ENCODE assay signal across 9 mouse cellular contexts in genomic region chr7:80404101-80404894, GRCm38 (mm10). TPM values are rescaled to one million over a fixed set of nuclear protein-coding genes. Genes with fewer than 3 reads are reported as not detected.
DNase-seq lines count a peak whose midpoint lies in the region; ATAC-seq and TF ChIP-seq lines count a peak whose summit lies in the region.
"Had no signal": no experiment of that assay in that cellular context is flagged by ENCODE, and none has a peak within 500 bp of the region (broad histone marks: within the 10 kb centered on the region; RNA-seq: fewer than 3 reads in every experiment).

No protein-coding gene starts in this region.

- ATAC-seq in embryonic facial prominence, embryonic 15.5 days (ENCODE audit: insufficient number of reproducible peaks, low FRiP score, low TSS enrichment, low read depth): no peak

- H3K36me3 ChIP-seq in embryonic facial prominence, embryonic 15.5 days: no peaks in the 10 kb centered on the region
- H3K36me3 ChIP-seq: limb, embryonic 12.5 days had no signal

- peaks cover 44% of the 10 kb centered on the region for H3K4me1 ChIP-seq in embryonic facial prominence, embryonic 15.5 days

- peak overlapping the region; percentile 97 for H3K27ac ChIP-seq in gastrocnemius, adult 2 months
- H3K27ac ChIP-seq in embryonic facial prominence, embryonic 15.5 days (replicated peaks): peak overlapping the region; percentile 93
- H3K27ac ChIP-seq: limb, embryonic 12.5 days had no signal

- H3K9me3 ChIP-seq in embryonic facial prominence, embryonic 15.5 days (replicated peaks): no peaks in the 10 kb centered on the region
- H3K9me3 ChIP-seq: limb, embryonic 12.5 days had no signal

- H3K4me3 ChIP-seq in gastrocnemius, adult 2 months: no peak overlapping the region
- H3K4me3 ChIP-seq in embryonic facial prominence, embryonic 15.5 days (replicated peaks): no peak overlapping the region
- H3K4me3 ChIP-seq: limb, embryonic 12.5 days had no signal

- H3K9ac ChIP-seq in embryonic facial prominence, embryonic 15.5 days: no peak overlapping the region
- H3K9ac ChIP-seq: limb, embryonic 12.5 days had no signal

- no peak overlapping the region for H3K4me2 ChIP-seq in embryonic facial prominence, embryonic 15.5 days (replicated peaks)

- WGBS in embryonic facial prominence, embryonic 15.5 days: 58% methylated on average over 7 of the region's 7 CpGs

- no peak for DNase-seq in gastrocnemius, adult 2 months
- no peak for DNase-seq in gastrocnemius, postnatal 25 days
- DNase-seq in 416B (ENCODE audit: low read depth): peak; percentile 93
- peak; percentile 63 for DNase-seq in lung, postnatal 36 days
- no peak for DNase-seq in urinary bladder, postnatal 14 days (ENCODE audit: low spot score)
- no peak for DNase-seq in left cerebral cortex, postnatal 10 days (ENCODE audit: extremely low spot score in 1 of 2, low spot score in 2 of 2)
- no peak for DNase-seq in cerebellum, postnatal 14 days

- TF ChIP-seq CTCF in gastrocnemius, adult 2 months (IDR thresholded peaks at IDR 0.05): no peak

- intact Hi-C loops in gastrocnemius, adult 2 months (cut with DNase I): loop anchor here (5.0 kb wide), 1 partner anchor 43 kb away; no protein-coding TSS in a partner anchor
- intact Hi-C loops in left cerebral cortex, postnatal 10 days (cut with DNase I): loop anchor here (5.0 kb wide), 1 partner anchor 53 kb away; no protein-coding TSS in a partner anchor

- H3K27me3 ChIP-seq in embryonic facial prominence, embryonic 15.5 days: no peaks in the 10 kb centered on the region

RNA-seq across cellular contexts. Expression of gene Furin, which starts 0.9 kb away (rescaled TPM):
- 10 to 100 TPM; 48.5 to 49.0 TPM for total RNA-seq in gastrocnemius, adult 2 months (2021)
- 10 to 100 TPM; 38.5 to 44.8 TPM for total RNA-seq in gastrocnemius, postnatal 25 days (2021)
- polyA plus RNA-seq in embryonic facial prominence, embryonic 15.5 days (2015; fragmentation: Nextera tagmentation; extraction: Ambion mirVana): 16.0 and 16.7 TPM in 2 replicates
- 10 to 100 TPM; 44.8 TPM for total RNA-seq in left cerebral cortex, postnatal 10 days (2021)

RNA-seq across cellular contexts. Expression of gene Fes, which starts 16.6 kb away (rescaled TPM):
- 1 to 10 TPM; 2.6 to 3.9 TPM for total RNA-seq in gastrocnemius, adult 2 months (2021)
- total RNA-seq in gastrocnemius, postnatal 25 days (2021): 1 to 10 TPM; 3.3 to 3.4 TPM
- 16.4 and 16.7 TPM in 2 replicates for polyA plus RNA-seq in embryonic facial prominence, embryonic 15.5 days (2015; fragmentation: Nextera tagmentation; extraction: Ambion mirVana)
- total RNA-seq in left cerebral cortex, postnatal 10 days (2021): 1 to 10 TPM; 4.7 to 5.3 TPM

RNA-seq across cellular contexts. Expression of gene Man2a2, which starts 33.1 kb away (rescaled TPM):
- 100 to 1,000 TPM; 111 to 161 TPM for total RNA-seq in gastrocnemius, adult 2 months (2021)
- total RNA-seq in gastrocnemius, postnatal 25 days (2021): 100 to 1,000 TPM; 138 to 146 TPM
- 24.8 and 25.2 TPM in 2 replicates for polyA plus RNA-seq in embryonic facial prominence, embryonic 15.5 days (2015; fragmentation: Nextera tagmentation; extraction: Ambion mirVana)
- total RNA-seq in left cerebral cortex, postnatal 10 days (2021): 100 to 1,000 TPM; 106 to 108 TPM

Comparison
In these comparisons a context has a peak if more than half of its experiments do, and no peak if none do; other contexts are left out.
1. DNase-seq: peak in 416B (single experiment) and lung, postnatal 36 days (single experiment); none in gastrocnemius, adult 2 months (single experiment), gastrocnemius, postnatal 25 days (single experiment), urinary bladder, postnatal 14 days (single experiment), left cerebral cortex, postnatal 10 days (0 of 2) and cerebellum, postnatal 14 days (0 of 2).